10 mouse cellular contexts compared by ENCODE assay signal in the genomic region with DNA sequence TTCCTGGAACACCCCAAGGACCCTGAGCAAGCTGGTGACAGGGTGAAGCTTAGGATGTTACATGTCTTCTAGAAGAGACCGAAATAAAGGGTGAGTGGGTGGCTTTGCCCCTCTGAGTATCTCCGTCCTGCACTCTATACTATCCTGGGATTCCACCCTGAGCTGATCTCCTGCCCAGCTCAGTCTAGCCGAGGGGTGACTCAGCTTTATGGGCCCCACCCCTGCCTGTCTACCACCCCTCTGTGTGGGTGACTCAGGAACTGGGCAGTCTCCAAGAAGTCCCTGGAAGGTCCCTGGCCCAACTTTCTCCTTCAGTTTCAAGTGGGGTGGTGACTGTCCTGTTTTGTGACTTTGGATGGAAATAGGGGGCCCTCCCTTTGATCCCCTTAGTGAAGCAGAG. TPM values are rescaled to one million over a fixed set of nuclear protein-coding genes. Genes with fewer than 3 reads are reported as not detected.
DNase-seq lines count a peak whose midpoint lies in the region; ATAC-seq lines count a peak whose summit lies in the region.
"Had no signal": no experiment of that assay in that cellular context is flagged by ENCODE, and none has a peak within 500 bp of the region (broad histone marks: within the 10 kb centered on the region; RNA-seq: fewer than 3 reads in every experiment).

No protein-coding gene starts in this region.

- ATAC-seq in granulocyte monocyte progenitor cell, adult 5-6 weeks (replicated peaks; ENCODE audit: poor library complexity, severe bottlenecking) = no peak
- ATAC-seq: midbrain, embryonic 16.5 days had no signal

- DNase-seq in Muller cell, postnatal 12 days (ENCODE audit: inconsistent ontology term) = peak; percentile 85
- DNase-seq in adrenal gland, postnatal 14 days = peak; percentile 90
- DNase-seq in heart, adult 9 months (ENCODE audit: low spot score in 2 of 2) = peak; percentile 54 to 71
- DNase-seq in lung, postnatal 25 days (ENCODE audit: low spot score) = peak; percentile 43
- no peak for DNase-seq in cerebellum, adult 9-11 months
- no peak for DNase-seq in frontal cortex, adult 2 months (ENCODE audit: extremely low spot score in 1 of 2, low spot score in 1 of 2)
- DNase-seq in T-cell, adult 2 months (ENCODE audit: low spot score) = no peak
- DNase-seq: right cerebral cortex, postnatal 14 days had no signal

RNA-seq across cellular contexts. Expression of a gene that starts 1.8 kb away (rescaled TPM):
- 34.6 and 41.1 TPM in 2 replicates for total RNA-seq in adrenal gland, postnatal 14 days (2021)
- polyA plus RNA-seq in frontal cortex, adult 2 months (2012; rRNA removed) = 23.9 and 29.6 TPM in 2 replicates
- 10.8 and 15.3 TPM in 2 replicates for total RNA-seq in granulocyte monocyte progenitor cell, adult 5-6 weeks (2014; fragmentation: Nextera tagmentation)
- total RNA-seq in granulocyte monocyte progenitor cell, adult 5-6 weeks (2017) = 14.8 and 21.1 TPM in 2 replicates

RNA-seq across cellular contexts. Expression of a gene that starts 2.0 kb away (rescaled TPM):
- total RNA-seq in adrenal gland, postnatal 14 days (2021) = 344 and 362 TPM in 2 replicates
- 10.9 and 11.3 TPM in 2 replicates for polyA plus RNA-seq in frontal cortex, adult 2 months (2012; rRNA removed)
- 204 and 312 TPM in 2 replicates for total RNA-seq in granulocyte monocyte progenitor cell, adult 5-6 weeks (2014; fragmentation: Nextera tagmentation)
- 119 and 155 TPM in 2 replicates for total RNA-seq in granulocyte monocyte progenitor cell, adult 5-6 weeks (2017)

RNA-seq across cellular contexts. Expression of a gene that starts 29.5 kb away (rescaled TPM):
- 22.3 and 22.6 TPM in 2 replicates for total RNA-seq in adrenal gland, postnatal 14 days (2021)
- polyA plus RNA-seq in frontal cortex, adult 2 months (2012; rRNA removed) = 13.9 and 14.7 TPM in 2 replicates
- total RNA-seq in granulocyte monocyte progenitor cell, adult 5-6 weeks (2014; fragmentation: Nextera tagmentation) = 15.1 and 23.6 TPM in 2 replicates
- total RNA-seq in granulocyte monocyte progenitor cell, adult 5-6 weeks (2017) = 9.7 and 10.1 TPM in 2 replicates

RNA-seq across cellular contexts. Expression of a gene that starts 38.8 kb away (rescaled TPM):
- 7.1 and 8.4 TPM in 2 replicates for total RNA-seq in adrenal gland, postnatal 14 days (2021)
- polyA plus RNA-seq in frontal cortex, adult 2 months (2012; rRNA removed) = 0.30 and 0.59 TPM in 2 replicates
- total RNA-seq in granulocyte monocyte progenitor cell, adult 5-6 weeks (2014; fragmentation: Nextera tagmentation) = not detected in 2 replicates
- total RNA-seq in granulocyte monocyte progenitor cell, adult 5-6 weeks (2017) = not detected in 2 replicates

RNA-seq across cellular contexts. Expression of a gene that starts 54.7 kb away (rescaled TPM):
- total RNA-seq in adrenal gland, postnatal 14 days (2021) = 6.6 and 7.1 TPM in 2 replicates
- polyA plus RNA-seq in frontal cortex, adult 2 months (2012; rRNA removed) = 51.6 and 52.9 TPM in 2 replicates
- total RNA-seq in granulocyte monocyte progenitor cell, adult 5-6 weeks (2014; fragmentation: Nextera tagmentation) = 5.3 and 9.0 TPM in 2 replicates
- total RNA-seq in granulocyte monocyte progenitor cell, adult 5-6 weeks (2017) = 2.8 and 4.6 TPM in 2 replicates

Comparison
In these comparisons a context has a peak if more than half of its experiments do, and no peak if none do; other contexts are left out.
1. DNase-seq: peak in Muller cell, postnatal 12 days (single experiment), adrenal gland, postnatal 14 days (single experiment), heart, adult 9 months (2 of 2) and lung, postnatal 25 days (single experiment); none in cerebellum, adult 9-11 months (single experiment), frontal cortex, adult 2 months (0 of 2) and T-cell, adult 2 months (single experiment).